Mouse (Mus musculus) liver, adult 2 months (tissue): ENCODE data around the gene Brca2. TPM values are rescaled to one million over a fixed set of nuclear protein-coding genes. Genes with fewer than 3 reads are reported as not detected.
A peak's percentile ranks its signal among the peaks of the same experiment; 100 is the strongest.

Experiments used
- DNase-seq: peaks from one replicate; pipeline ENCODE4 v3.0.0-alpha.2; 2011; ENCODE audit warnings: low read depth, low spot score; ENCODE audit errors: extremely low read depth
- H3K27ac ChIP-seq: fragments of 200-500 bp; replicated peaks from 2 replicates; pipeline ENCODE4 v1.5.1; 2012; ENCODE audit warnings: low read depth, mild to moderate bottlenecking, control low read depth, inconsistent platforms, low read length; ENCODE audit not compliant: insufficient read depth
- H3K27me3 ChIP-seq: fragments of 200-500 bp; 2 replicates; pipeline ENCODE4 v1.6.1; 2012; ENCODE audit warnings: mild to moderate bottlenecking, moderate library complexity, low read length, inconsistent platforms; ENCODE audit not compliant: control insufficient read depth, insufficient read depth
- H3K36me3 ChIP-seq: fragments of 200-500 bp; 2 replicates; pipeline ENCODE4 v1.6.1; 2012; ENCODE audit warnings: low read length, inconsistent platforms; ENCODE audit not compliant: control insufficient read depth, insufficient read depth
- H3K4me1 ChIP-seq: fragments of 200-500 bp; 2 replicates; pipeline ENCODE4 v1.6.1; 2011; ENCODE audit warnings: low read length; ENCODE audit not compliant: control insufficient read depth, insufficient read depth
- H3K4me3 ChIP-seq: fragments of 200-500 bp; 2 replicates; pipeline ENCODE4 v1.5.1; 2011; ENCODE audit warnings: low read depth, mild to moderate bottlenecking, control low read depth, low read length, moderate library complexity; ENCODE audit not compliant: insufficient read depth
- H3K79me2 ChIP-seq: fragments of 200-500 bp; 2 replicates; pipeline ENCODE4 v1.6.1; 2012; ENCODE audit warnings: inconsistent platforms, mild to moderate bottlenecking, low read length, moderate library complexity; ENCODE audit not compliant: control insufficient read depth, insufficient read depth
- H3K9ac ChIP-seq: fragments of 200-500 bp; 2 replicates; pipeline ENCODE4 v1.6.1; 2012; ENCODE audit warnings: low read depth, mild to moderate bottlenecking, control low read depth, inconsistent platforms, low read length
- CTCF ChIP-seq: fragments of 200-500 bp; IDR thresholded peaks from 2 replicates; pipeline ENCODE4 v1.5.1; 2011; ENCODE audit warnings: low read depth, low read length, control low read depth
- POLR2A ChIP-seq: fragments of 200-500 bp; IDR thresholded peaks from 2 replicates; pipeline ENCODE4 v1.6.1; 2011; ENCODE audit warnings: low read length, control low read depth; ENCODE audit not compliant: insufficient read depth; ENCODE audit errors: extremely low read depth
- WGBS: fragments of 180-500 bp; shearing (Covaris S2); methylation state at CpG from one replicate; pipeline ENCODE4 v1.1.7; 2018; 5-methylcytosine and 5-hydroxymethylcytosine counted together
- polyA plus RNA-seq: library from polyadenylated mRNA; depleted of rRNA; stranded (reverse); fragments of >200 nt; gene quantifications from 2 replicates; pipeline ENCODE4 v1.2.3, GENCODE M21; 2012
- total RNA-seq: library from RNA; depleted of rRNA; stranded (reverse); fragments of >200 nt; gene quantifications from 2 replicates; pipeline ENCODE4 v1.2.3, GENCODE M21; 2014

Gene Brca2
- total and polyA plus RNA-seq, 2 experiments, result 0.86 to 3.2 TPM

GRCm38 (mm10) chr5:150583181-150583580 is 60.8 kb downstream of the Brca2 start:
- DNase-seq, result no peak
- WGBS, result 28% methylated on average over 5 of the region's 5 CpGs
- peaks cover 49% of the 10 kb centered on the region for H3K4me1 ChIP-seq
- H3K4me3 ChIP-seq, result no peak overlapping the region
- H3K9ac ChIP-seq, result peak overlapping the region; percentile 31; the same call in 1 of the 2 replicates
- TF ChIP-seq CTCF (no peak), POLR2A (no peak)
- H3K79me2 ChIP-seq, result peaks cover 11% of the 10 kb centered on the region; the same call in 1 of the 2 replicates
- H3K36me3 ChIP-seq, result no peaks in the 10 kb centered on the region
- H3K27me3 ChIP-seq, result no peaks in the 10 kb centered on the region
- H3K27ac ChIP-seq, result peak overlapping the region; percentile 54

GRCm38 (mm10) chr5:150583622-150584336 is 61.3 kb downstream of the Brca2 start:
- peaks cover 50% of the 10 kb centered on the region for H3K4me1 ChIP-seq
- no peaks in the 10 kb centered on the region for H3K27me3 ChIP-seq
- H3K27ac ChIP-seq, result peak overlapping the region; percentile 70
- peaks cover 16% of the 10 kb centered on the region; the same call in 1 of the 2 replicates for H3K79me2 ChIP-seq
- peak; percentile 100 for DNase-seq
- H3K4me3 ChIP-seq, result no peak overlapping the region
- H3K36me3 ChIP-seq, result no peaks in the 10 kb centered on the region
- peak overlapping the region; percentile 31 for H3K9ac ChIP-seq
- no peak for TF ChIP-seq POLR2A
- 10% methylated on average over 5 of the region's 5 CpGs for WGBS

- Histone ChIP-seq H3K27ac (peak overlapping the region; percentile 70), H3K36me3 (no peaks in the 10 kb centered on the region), H3K4me1 (peaks cover 46% of the 10 kb centered on the region), H3K79me2 (peaks cover 16% of the 10 kb centered on the region; the same call in 1 of the 2 replicates), H3K27me3 (no peaks in the 10 kb centered on the region), H3K4me3 (no peak overlapping the region), H3K9ac (peak overlapping the region; percentile 25)
- WGBS, result 21% methylated on average over 6 of the region's 6 CpGs
- DNase-seq, result peak; percentile 85
- TF ChIP-seq POLR2A (no peak), CTCF (peak; percentile 76)
These were observed 61.9 kb downstream of the Brca2 start for GRCm38 (mm10) chr5:150584337-150584729.

- Histone ChIP-seq H3K4me1 (peaks cover 37% of the 10 kb centered on the region), H3K9ac (no peak overlapping the region), H3K4me3 (no peak overlapping the region), H3K27me3 (no peaks in the 10 kb centered on the region), H3K79me2 (peaks cover 40% of the 10 kb centered on the region; the same call in 1 of the 2 replicates), H3K36me3 (peaks cover 8% of the 10 kb centered on the region), H3K27ac (peak overlapping the region; percentile 2)
- TF ChIP-seq CTCF (no peak), POLR2A (no peak)
- 79% methylated on average over 2 of the region's 2 CpGs for WGBS
- no peak for DNase-seq
These were observed 67.5 kb downstream of the Brca2 start for GRCm38 (mm10) chr5:150589945-150590344.

- H3K4me3 ChIP-seq, result peak overlapping the region; percentile 96
- peak overlapping the region; percentile 100 for H3K9ac ChIP-seq
- peaks cover 24% of the 10 kb centered on the region for H3K4me1 ChIP-seq
These were observed 69.9 kb downstream of the Brca2 start for GRCm38 (mm10) chr5:150592186-150592903.

More at GRCm38 (mm10) chr5:150592186-150592903, 69.9 kb downstream of the Brca2 start:
- H3K79me2 ChIP-seq, result peaks cover 35% of the 10 kb centered on the region; the same call in 1 of the 2 replicates
- peak; percentile 47 for DNase-seq
- WGBS, result 44% methylated on average over 13 of the region's 13 CpGs
- no peaks in the 10 kb centered on the region for H3K27me3 ChIP-seq
- TF ChIP-seq POLR2A, result no peak
- TF ChIP-seq CTCF, result no peak
- peak overlapping the region; percentile 100 for H3K27ac ChIP-seq
- H3K36me3 ChIP-seq, result peaks cover 8% of the 10 kb centered on the region
